Mouse (Mus musculus) megakaryocyte progenitor cell, adult 5-6 weeks (primary cell): ENCODE results near the gene Adora1. TPM values are rescaled to one million over a fixed set of nuclear protein-coding genes. Genes with fewer than 3 reads are reported as not detected.

ENCODE experiments used
- ATAC-seq: replicated peaks from 2 replicates; pipeline ENCODE4 v1.8.0; 2016; ENCODE audit warnings: mild to moderate bottlenecking, moderate TSS enrichment, inconsistent platforms; ENCODE audit not compliant: poor library complexity
- total RNA-seq, 2 experiments: library from RNA; stranded (forward) in 1 of 2; stranded (reverse) in 1 of 2; fragments of 157-497, 149-512 nt in 1 of 2; fragments of 200-1000 nt in 1 of 2; gene quantifications; 2 replicates each; pipeline versions ENCODE4 v1.2.3 to v1.2.4; 2015 to 2017

Gene Adora1
- total RNA-seq, 2 experiments from 2014 or later, result not detected

GRCm38 (mm10) chr1:134241298-134241697, 6.1 kb upstream of the Adora1 start:
- no peak for ATAC-seq

DNA sequence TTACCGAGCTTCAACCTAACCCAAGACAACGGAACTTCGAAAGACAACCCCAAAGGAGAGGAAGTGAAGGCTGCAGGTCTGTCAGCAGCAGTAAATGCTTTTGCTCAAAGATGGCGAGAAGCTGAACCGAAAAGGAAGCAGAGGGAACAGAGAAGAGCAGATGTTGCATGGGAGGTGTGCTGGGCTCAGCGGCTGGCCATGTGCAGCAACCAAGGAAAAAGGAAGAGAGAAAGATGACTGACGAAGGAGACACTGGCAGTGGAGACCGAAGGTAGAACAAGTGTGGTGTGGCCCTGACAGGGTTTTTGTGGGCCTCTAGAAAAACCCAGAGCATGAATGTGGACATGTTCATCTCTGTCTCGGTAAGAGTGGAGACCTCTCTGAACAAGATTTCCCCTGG, 5.5 kb upstream of the Adora1 start:
- ATAC-seq, result no peak

DNA sequence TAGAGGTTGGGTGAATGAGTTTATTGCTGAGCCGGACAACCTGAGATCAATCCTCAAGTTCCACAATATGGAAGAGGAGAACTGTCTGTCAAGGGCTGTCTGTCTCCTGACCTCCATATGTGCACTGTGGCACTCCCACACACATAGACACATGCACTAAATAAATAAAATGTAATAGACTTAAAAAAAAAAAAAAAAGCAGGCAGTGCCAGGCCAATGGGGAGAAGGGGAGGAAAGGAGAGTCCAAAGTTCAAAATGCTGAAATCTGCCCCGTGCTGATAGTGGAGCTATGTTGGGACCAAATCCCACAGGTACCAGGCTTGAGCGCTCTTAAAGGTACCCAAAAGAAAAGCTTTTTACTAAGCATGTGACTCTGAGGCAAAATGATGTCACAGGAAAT, 2.2 kb upstream of the Adora1 start:
- ATAC-seq, result no peak

- ATAC-seq, result no peak
These were observed 911 bp upstream of the Adora1 start for GRCm38 (mm10) chr1:134236142-134236541.

- ATAC-seq, result peak; percentile 31; the same call in 1 of the 2 replicates
These were observed 508 bp downstream of the Adora1 start for GRCm38 (mm10) chr1:134234455-134235390.

GRCm38 (mm10) chr1:134233681-134234454, 1.4 kb downstream of the Adora1 start:
- ATAC-seq, result no peak

- 0 out of 2 replicates have a peak, but pooled peaks have one; percentile 20 for ATAC-seq
These were observed 2.3 kb downstream of the Adora1 start for GRCm38 (mm10) chr1:134232778-134233531.

- ATAC-seq, result no peak
These were observed 2.9 kb downstream of the Adora1 start for GRCm38 (mm10) chr1:134232326-134232725.

- no peak for ATAC-seq
These were observed 3.5 kb downstream of the Adora1 start for GRCm38 (mm10) chr1:134231681-134232080.

- ATAC-seq, result no peak
These were observed 4.0 kb downstream of the Adora1 start for GRCm38 (mm10) chr1:134231270-134231669.

DNA sequence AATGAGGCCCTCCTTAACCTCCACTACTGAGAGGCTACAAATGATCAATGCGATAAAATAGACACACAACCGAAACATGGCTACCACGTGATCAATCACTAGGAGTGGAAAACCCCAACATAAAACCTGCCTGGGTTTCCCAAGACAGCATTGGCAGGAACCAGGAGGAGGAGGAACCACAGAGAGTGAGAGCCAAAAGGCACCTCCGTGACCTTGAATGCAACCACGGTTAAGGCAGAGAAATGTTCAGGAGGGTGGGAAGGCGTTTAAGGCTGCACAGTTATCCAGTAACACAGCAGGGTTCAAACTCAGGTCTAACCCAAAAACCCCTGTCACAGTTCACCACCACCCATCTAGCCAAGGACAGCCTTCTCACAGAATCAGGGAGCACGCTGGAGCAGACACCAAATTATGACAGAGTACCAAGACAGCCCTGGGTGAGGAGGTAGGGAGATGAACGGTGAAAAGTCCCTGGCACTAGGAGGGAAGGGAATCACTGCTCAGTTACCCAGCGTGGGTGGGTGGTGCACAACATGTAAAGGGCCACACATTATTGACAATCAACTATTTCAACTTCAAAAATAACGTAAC, 4.5 kb downstream of the Adora1 start:
- ATAC-seq, result no peak

- ATAC-seq, result no peak
These were observed 5.2 kb downstream of the Adora1 start for GRCm38 (mm10) chr1:134229806-134230575.

- no peak for ATAC-seq
These were observed 8.5 kb downstream of the Adora1 start for GRCm38 (mm10) chr1:134226739-134227138.

- no peak for ATAC-seq
These were observed 9.9 kb downstream of the Adora1 start for GRCm38 (mm10) chr1:134225375-134225774.

DNA sequence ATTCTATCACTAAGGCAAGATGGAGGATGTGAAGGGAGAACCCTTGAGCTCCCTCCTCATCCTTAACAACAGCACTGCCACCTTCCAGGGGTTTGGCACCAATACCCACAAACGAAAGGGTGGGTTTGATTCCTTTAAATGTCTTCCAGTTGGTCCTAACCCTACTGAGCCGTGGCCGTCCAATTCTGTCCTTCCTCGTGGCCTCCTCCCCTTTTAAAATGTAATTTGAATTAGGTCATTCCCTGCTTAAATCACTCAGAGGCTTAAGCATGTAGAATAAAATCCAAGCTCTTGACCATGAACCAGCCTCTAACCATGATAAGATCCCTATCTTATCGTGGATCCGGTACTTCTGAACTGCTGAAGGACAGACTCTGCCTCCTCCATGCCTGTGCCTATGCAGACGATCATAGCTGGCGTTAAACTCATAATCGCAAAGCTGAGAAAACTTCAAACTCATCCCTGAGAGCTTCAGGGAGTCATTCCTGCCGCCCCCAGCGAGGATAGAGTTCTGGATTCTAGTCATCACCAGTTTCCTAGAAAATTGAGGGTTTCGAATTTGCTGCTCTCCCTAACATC, 10.5 kb downstream of the Adora1 start:
- no peak for ATAC-seq

DNA sequence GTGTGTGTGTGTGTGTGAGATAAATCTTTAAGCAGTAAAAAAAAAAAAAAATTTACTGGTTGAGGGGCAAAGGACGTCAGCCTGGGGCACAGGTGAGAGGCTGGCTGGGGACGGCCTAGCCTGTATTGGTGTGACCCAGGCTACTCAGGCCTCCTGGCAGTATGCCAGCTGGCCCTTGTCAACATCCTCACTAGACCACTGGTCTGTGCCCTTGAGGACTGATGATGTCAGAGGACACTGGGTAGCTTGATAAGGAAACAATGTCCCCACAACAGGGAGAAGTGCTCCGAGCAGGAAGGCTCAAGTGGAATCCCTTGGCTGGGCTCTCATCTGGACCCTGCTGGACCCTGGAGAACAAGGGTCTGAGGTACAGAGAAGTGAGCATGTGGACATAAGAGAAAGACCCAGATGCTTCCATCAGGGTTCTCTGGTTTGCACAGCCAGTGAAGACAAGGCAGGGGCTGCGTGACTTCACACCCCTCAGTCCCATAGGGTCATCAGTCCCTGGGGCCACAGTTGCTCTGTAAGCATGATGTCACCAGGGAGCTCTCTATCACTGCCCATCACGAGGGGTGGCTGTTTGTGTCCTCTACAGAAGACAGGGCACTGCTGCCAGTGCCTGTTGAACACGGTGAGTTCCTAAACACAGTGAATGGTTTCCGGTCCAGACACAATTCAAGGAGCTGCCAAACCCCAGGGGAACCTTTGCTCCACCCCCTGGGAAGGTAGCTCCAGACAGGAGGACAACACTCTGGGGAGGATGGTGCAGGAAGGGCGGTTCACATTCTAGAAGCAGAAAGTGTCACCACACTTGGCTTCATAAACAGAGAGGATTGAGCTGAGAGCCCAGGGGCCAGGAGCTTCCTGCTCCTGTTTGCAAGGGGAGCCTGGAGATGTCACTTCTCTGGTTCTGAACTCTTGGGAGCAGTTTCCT, 12.8 kb downstream of the Adora1 start:
- ATAC-seq, result 0 out of 2 replicates have a peak, but pooled peaks have one; percentile 14

DNA sequence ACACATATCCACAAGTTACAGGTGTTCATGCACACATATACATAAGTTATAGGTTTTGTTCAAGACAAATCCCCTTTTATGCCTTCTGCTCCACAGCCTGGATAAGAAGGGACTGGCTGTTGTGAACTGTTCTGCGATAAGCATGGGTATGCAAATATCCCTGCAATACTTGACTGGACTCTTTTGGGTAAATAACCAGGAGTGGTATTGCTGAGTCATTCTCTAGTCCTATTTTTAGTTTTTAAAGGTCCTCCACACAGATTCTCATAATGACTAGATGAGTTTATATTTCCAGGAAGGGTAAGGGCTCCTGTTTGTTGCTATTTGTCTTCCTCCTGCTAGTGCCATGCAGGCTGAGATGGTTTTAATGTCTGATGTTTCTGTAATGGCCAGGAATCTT, 14.1 kb downstream of the Adora1 start:
- ATAC-seq, result peak; percentile 55

DNA sequence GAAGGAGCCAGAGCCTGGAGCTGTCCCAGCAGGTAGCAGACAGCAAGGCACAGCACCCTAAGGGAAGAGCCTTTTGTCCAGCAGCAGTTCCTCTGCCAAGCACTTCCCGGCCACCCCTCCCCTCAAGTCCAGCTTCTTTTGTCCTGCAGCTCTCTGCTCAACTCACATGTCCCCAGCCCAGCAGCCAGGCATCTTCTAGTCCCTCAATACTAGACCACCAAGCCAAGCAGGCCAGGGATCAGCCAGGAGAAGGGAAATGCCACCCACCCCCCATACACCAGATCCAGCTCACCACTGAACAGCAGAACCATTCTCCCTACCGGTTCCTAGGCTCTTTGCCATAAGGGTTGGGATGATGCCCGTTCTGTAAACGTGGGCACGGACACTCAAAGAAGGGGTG, 15.6 kb downstream of the Adora1 start:
- no peak for ATAC-seq
